Mouse (Mus musculus) forebrain, embryonic 12.5 days (tissue): Measurements from ENCODE around the gene Krt76. TPM values are rescaled to one million over a fixed set of nuclear protein-coding genes. Genes with fewer than 3 reads are reported as not detected.

Source experiments
- ATAC-seq: fragments of 200-750 bp; cut with Nextera tagmentation; 2 replicates; pipeline ENCODE4 v1.8.0; 2017; ENCODE audit warnings: moderate TSS enrichment; ENCODE audit not compliant: low FRiP score
- H3K27ac ChIP-seq: fragments of 300-500 bp; sonication (generic); 2 replicates; pipeline ENCODE4 v1.5.1; 2016; ENCODE audit warnings: mild to moderate bottlenecking
- H3K27me3 ChIP-seq: fragments of 300-500 bp; sonication (generic); 2 replicates; pipeline ENCODE4 v1.6.1; 2016; ENCODE audit warnings: mild to moderate bottlenecking
- H3K36me3 ChIP-seq: fragments of 300-500 bp; sonication (generic); replicated peaks from 2 replicates; pipeline ENCODE4 v1.6.1; 2016; ENCODE audit warnings: mild to moderate bottlenecking
- H3K4me1 ChIP-seq: fragments of 300-500 bp; sonication (generic); 2 replicates; pipeline ENCODE4 v1.6.1; 2016
- H3K4me2 ChIP-seq: fragments of 300-500 bp; sonication (generic); 2 replicates; pipeline ENCODE4 v1.6.1; 2016; ENCODE audit warnings: mild to moderate bottlenecking, moderate library complexity
- H3K4me3 ChIP-seq: fragments of 300-500 bp; sonication (generic); replicated peaks from 2 replicates; pipeline ENCODE4 v1.5.1; 2016; ENCODE audit warnings: mild to moderate bottlenecking
- H3K9ac ChIP-seq: fragments of 300-500 bp; sonication (generic); 2 replicates; pipeline ENCODE4 v1.6.1; 2016; ENCODE audit warnings: mild to moderate bottlenecking
- H3K9me3 ChIP-seq: fragments of 300-500 bp; sonication (generic); 2 replicates; pipeline ENCODE4 v1.6.1; 2016
- WGBS: fragments of 180-500 bp; shearing (Covaris S2); methylation state at CpG from one replicate; pipeline ENCODE4 v1.1.7; 2016; 5-methylcytosine and 5-hydroxymethylcytosine counted together
- polyA plus RNA-seq: library from polyadenylated mRNA; unstranded; fragments of >200 nt; fragmentation: Nextera tagmentation; extraction: Ambion mirVana; gene quantifications from 2 replicates; pipeline ENCODE4 v1.2.1, GENCODE M21; 2016

The Krt76 gene
- polyA plus RNA-seq, 1 experiment from 2014 or later, result not detected

GRCm38 (mm10) chr15:101904849-101905248, 12.1 kb upstream of the Krt76 start:
- H3K36me3 ChIP-seq, result no peaks in the 10 kb centered on the region
- no peak for ATAC-seq
- H3K4me2 ChIP-seq, result no peak overlapping the region
- 77% methylated on average over 5 of the region's 5 CpGs for WGBS
- H3K9ac ChIP-seq, result no peak overlapping the region
- H3K9me3 ChIP-seq, result no peaks in the 10 kb centered on the region
- H3K27me3 ChIP-seq, result no peaks in the 10 kb centered on the region; the same call in 1 of the 2 replicates
- no peak overlapping the region for H3K27ac ChIP-seq
- H3K4me3 ChIP-seq, result no peak overlapping the region
- no peaks in the 10 kb centered on the region for H3K4me1 ChIP-seq

- no peak overlapping the region for H3K9ac ChIP-seq
- WGBS, result 65% methylated on average over 12 of the region's 12 CpGs
- H3K9me3 ChIP-seq, result no peaks in the 10 kb centered on the region
- no peak overlapping the region for H3K4me3 ChIP-seq
- H3K36me3 ChIP-seq, result no peaks in the 10 kb centered on the region
- ATAC-seq, result no peak
- H3K27me3 ChIP-seq, result no peaks in the 10 kb centered on the region; the same call in none of the 2 replicates
- H3K4me1 ChIP-seq, result no peaks in the 10 kb centered on the region
- no peak overlapping the region for H3K27ac ChIP-seq
- H3K4me2 ChIP-seq, result no peak overlapping the region
These were observed 9.7 kb upstream of the Krt76 start for GRCm38 (mm10) chr15:101902171-101903149.

DNA sequence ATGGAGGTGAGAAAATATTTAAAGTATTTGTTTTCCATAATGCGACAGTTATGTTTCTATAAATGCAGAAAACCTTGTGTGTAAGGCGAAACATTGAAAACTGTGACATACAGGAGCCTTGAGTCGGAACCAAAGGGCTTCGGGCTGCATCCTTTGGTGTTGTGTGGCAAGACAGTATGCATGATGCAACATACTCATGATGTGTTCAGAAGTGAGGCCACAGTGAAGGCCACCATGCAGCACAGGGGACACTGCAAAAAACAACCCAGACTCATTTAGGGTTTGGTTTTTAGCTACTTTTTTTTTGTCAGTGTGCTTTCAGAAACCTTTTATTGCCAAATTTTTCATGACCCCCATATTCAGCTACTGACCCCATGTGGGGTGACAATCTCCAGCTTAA, 2.5 kb upstream of the Krt76 start:
- Histone ChIP-seq H3K4me1 (no peaks in the 10 kb centered on the region), H3K4me3 (no peak overlapping the region), H3K27ac (no peak overlapping the region), H3K36me3 (no peaks in the 10 kb centered on the region), H3K9me3 (no peaks in the 10 kb centered on the region), H3K4me2 (no peak overlapping the region), H3K27me3 (no peaks in the 10 kb centered on the region; the same call in 1 of the 2 replicates), H3K9ac (no peak overlapping the region)
- 89% methylated on average over 4 of the region's 4 CpGs for WGBS
- ATAC-seq, result no peak

DNA sequence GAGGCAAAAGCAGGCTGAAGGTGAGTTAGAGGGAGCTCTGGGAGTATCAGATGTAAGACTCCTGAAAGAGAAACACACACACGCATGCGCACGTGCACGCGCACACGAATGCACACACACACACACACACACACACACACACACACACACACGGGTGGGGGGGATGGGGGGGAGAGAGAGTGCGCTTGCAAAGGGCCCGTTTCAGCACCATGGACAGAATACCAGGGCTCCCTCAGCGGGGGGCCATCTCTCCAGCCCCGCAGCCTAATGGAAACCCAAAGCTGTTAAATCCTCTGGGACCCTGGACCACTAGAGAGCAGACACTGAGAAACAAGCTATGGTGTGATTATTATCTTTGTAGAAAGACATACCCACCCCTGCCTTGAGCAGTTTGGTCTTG, 12.9 kb downstream of the Krt76 start:
- Histone ChIP-seq H3K27me3 (peaks cover 3% of the 10 kb centered on the region; the same call in 1 of the 2 replicates), H3K36me3 (no peaks in the 10 kb centered on the region), H3K9me3 (no peaks in the 10 kb centered on the region), H3K9ac (no peak overlapping the region), H3K4me1 (no peaks in the 10 kb centered on the region), H3K4me3 (no peak overlapping the region), H3K27ac (no peak overlapping the region), H3K4me2 (no peak overlapping the region)
- 8% methylated on average over 5 of the region's 11 CpGs for WGBS
- ATAC-seq, result no peak

GRCm38 (mm10) chr15:101878041-101878440, 14.7 kb downstream of the Krt76 start:
- H3K9me3 ChIP-seq, result no peaks in the 10 kb centered on the region
- no peak overlapping the region for H3K27ac ChIP-seq
- no peaks in the 10 kb centered on the region for H3K4me1 ChIP-seq
- no peak for ATAC-seq
- H3K9ac ChIP-seq, result no peak overlapping the region
- no peaks in the 10 kb centered on the region; the same call in 1 of the 2 replicates for H3K27me3 ChIP-seq
- 57% methylated on average over 2 of the region's 2 CpGs for WGBS
- H3K4me3 ChIP-seq, result no peak overlapping the region
- no peak overlapping the region for H3K4me2 ChIP-seq
- H3K36me3 ChIP-seq, result no peaks in the 10 kb centered on the region

GRCm38 (mm10) chr15:101874383-101874782, 18.3 kb downstream of the Krt76 start:
- whole genome bisulfite sequencing, result 70% methylated on average over 1 of the region's 1 CpGs
- no peaks in the 10 kb centered on the region for H3K36me3 ChIP-seq
- peaks cover 4% of the 10 kb centered on the region; the same call in 1 of the 2 replicates for H3K4me1 ChIP-seq
- H3K27ac ChIP-seq, result no peak overlapping the region
- H3K4me2 ChIP-seq, result no peak overlapping the region
- H3K27me3 ChIP-seq, result no peaks in the 10 kb centered on the region
- ATAC-seq, result no peak
- H3K9me3 ChIP-seq, result no peaks in the 10 kb centered on the region
- no peak overlapping the region for H3K4me3 ChIP-seq
- H3K9ac ChIP-seq, result no peak overlapping the region

- Histone ChIP-seq H3K4me3 (no peak overlapping the region), H3K27ac (no peak overlapping the region), H3K4me2 (no peak overlapping the region), H3K9me3 (no peaks in the 10 kb centered on the region), H3K9ac (no peak overlapping the region), H3K36me3 (no peaks in the 10 kb centered on the region), H3K4me1 (peaks cover 6% of the 10 kb centered on the region; the same call in 1 of the 2 replicates), H3K27me3 (no peaks in the 10 kb centered on the region)
- no peak for ATAC-seq
- 63% methylated on average over 4 of the region's 4 CpGs for WGBS
These were observed 19.5 kb downstream of the Krt76 start for GRCm38 (mm10) chr15:101873231-101873630.

GRCm38 (mm10) chr15:101869431-101869830, 23.3 kb downstream of the Krt76 start, which contains the start of gene Krt77:
Gene Krt77 (minus strand): TSS chr15:101869705.
- Histone ChIP-seq H3K36me3 (no peaks in the 10 kb centered on the region), H3K4me1 (peaks cover 6% of the 10 kb centered on the region; the same call in 1 of the 2 replicates), H3K9ac (no peak within 1 kb of the TSS), H3K4me2 (no peak within 1 kb of the TSS), H3K4me3 (no peak within 1 kb of the TSS), H3K27ac (no peak within 1 kb of the TSS), H3K27me3 (no peaks in the 10 kb centered on the region), H3K9me3 (no peaks in the 10 kb centered on the region)
- ATAC-seq, result no peak
- 35% methylated on average over 6 of the region's 6 CpGs for WGBS

- Histone ChIP-seq H3K36me3 (no peaks in the 10 kb centered on the region), H3K27ac (no peak overlapping the region), H3K9me3 (no peaks in the 10 kb centered on the region), H3K9ac (no peak overlapping the region), H3K4me2 (no peak overlapping the region), H3K4me3 (no peak overlapping the region), H3K27me3 (0 out of 2 replicates have a peak, but pooled peaks cover 4% of the 10 kb centered on the region), H3K4me1 (peaks cover 6% of the 10 kb centered on the region; the same call in 1 of the 2 replicates)
- WGBS, result 84% methylated on average over 7 of the region's 7 CpGs
- ATAC-seq, result no peak
These were observed 26.0 kb downstream of the Krt76 start for GRCm38 (mm10) chr15:101866754-101867153.

GRCm38 (mm10) chr15:101860421-101861130, 32.1 kb downstream of the Krt76 start:
- Histone ChIP-seq H3K4me3 (peak overlapping the region; percentile 48), H3K9me3 (no peaks in the 10 kb centered on the region), H3K4me2 (peak overlapping the region; percentile 90), H3K36me3 (no peaks in the 10 kb centered on the region), H3K27ac (no peak overlapping the region), H3K9ac (no peak overlapping the region), H3K27me3 (peaks cover 57% of the 10 kb centered on the region), H3K4me1 (peaks cover 15% of the 10 kb centered on the region)
- 56% methylated on average over 13 of the region's 13 CpGs for WGBS
- no peak for ATAC-seq

DNA sequence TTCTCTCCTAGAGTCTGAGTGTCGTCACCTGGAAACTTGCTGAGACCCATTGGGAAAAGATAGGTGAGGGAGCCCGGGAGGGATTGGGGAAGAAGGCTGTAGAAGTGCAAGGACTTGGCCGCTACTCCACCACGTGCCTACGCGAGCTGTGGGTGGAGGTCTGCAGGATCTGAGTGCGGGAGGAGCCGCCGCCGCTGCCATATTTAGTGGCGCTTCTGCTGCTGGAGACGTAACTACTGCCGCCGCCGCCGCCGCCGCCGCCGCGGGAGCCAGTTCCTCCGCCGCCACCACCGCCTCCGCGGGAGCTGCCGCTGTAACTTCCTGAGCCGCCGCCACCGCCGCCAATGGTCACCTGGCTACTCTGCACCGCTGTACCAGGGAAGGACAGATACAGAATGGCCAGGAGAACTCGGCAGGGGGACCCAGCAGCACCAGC, 33.0 kb downstream of the Krt76 start:
- H3K36me3 ChIP-seq, result no peaks in the 10 kb centered on the region
- H3K27me3 ChIP-seq, result peaks cover 63% of the 10 kb centered on the region
- H3K4me3 ChIP-seq, result peak overlapping the region; percentile 48
- H3K4me2 ChIP-seq, result peak overlapping the region; percentile 90
- no peak overlapping the region for H3K27ac ChIP-seq
- 0% methylated on average over 32 of the region's 33 CpGs for WGBS
- peak; percentile 39; the same call in 1 of the 2 replicates for ATAC-seq
- H3K9me3 ChIP-seq, result no peaks in the 10 kb centered on the region
- peak overlapping the region; percentile 61 for H3K9ac ChIP-seq
- peaks cover 15% of the 10 kb centered on the region for H3K4me1 ChIP-seq
